Mouse (Mus musculus): Measurements from ENCODE around the gene Nrxn1.

Gene Nrxn1

GRCm38 (mm10) chr17:91093042-91093080 is at the start of gene Nrxn1:
TSS of gene Nrxn1 (minus strand) at chr17:91093071.
- no peak for DNase-seq

DNA sequence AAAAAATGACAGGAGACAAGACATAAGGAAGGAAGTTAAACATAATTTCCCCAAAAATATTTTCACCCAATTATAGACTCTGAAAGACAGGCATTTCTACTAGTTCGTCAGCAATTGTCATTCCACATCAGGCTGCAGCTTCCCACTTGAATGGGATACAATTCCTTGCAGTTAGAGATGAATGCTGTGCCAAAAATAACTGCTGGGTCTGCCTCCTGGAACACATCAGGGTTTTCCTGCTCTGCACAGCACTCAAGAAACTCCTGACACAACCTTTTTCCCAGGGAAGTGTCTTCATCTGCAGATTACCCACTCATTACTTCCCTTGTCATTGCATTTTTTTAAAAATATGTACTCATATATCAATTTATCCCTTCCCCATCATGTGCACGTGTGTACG is 44.0 kb upstream of the Nrxn1 start:
- DNase-seq: no peak

DNA sequence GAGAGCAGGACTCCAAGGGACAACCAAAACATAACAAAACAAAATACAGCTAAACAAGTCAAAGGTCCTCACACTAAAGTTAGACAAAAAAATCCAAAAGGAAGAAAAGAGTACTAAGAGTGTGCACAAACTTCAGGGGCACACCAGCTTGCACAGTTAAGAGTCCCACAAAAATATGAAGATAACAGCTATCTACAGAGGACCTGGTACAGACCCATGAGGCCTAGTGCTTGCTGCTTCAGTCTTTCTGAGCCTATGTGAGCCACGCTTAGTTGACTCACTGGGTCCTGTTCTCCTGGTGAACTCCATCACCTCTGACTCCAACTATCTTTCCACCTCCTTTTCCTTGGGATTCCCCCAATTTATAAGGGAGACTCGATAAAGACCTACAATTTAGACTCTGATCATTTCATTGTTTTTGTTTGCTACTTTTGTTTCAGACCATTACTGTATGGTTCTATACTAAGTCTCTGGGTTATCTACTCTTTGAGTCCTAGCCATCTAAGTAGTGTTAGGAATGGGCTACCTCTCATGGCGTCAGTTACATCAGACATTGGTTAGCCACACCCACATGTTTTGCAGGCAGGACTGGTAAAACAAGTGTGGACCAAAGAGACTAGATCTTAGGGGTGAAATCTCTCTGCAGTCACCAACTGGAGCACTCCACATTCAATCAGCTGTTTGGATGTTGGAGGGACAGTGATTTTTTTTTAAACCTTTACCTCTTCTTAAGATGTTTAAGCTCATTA is 20.2 kb upstream of the Nrxn1 start:
- DNase-seq: no peak

- DNase-seq: no peak
Observed at GRCm38 (mm10) chr17:91112085-91112484, 19.2 kb upstream of the Nrxn1 start.

GRCm38 (mm10) chr17:91093081-91093875 is 407 bp upstream of the Nrxn1 start:
- DNase-seq: no peak

DNA sequence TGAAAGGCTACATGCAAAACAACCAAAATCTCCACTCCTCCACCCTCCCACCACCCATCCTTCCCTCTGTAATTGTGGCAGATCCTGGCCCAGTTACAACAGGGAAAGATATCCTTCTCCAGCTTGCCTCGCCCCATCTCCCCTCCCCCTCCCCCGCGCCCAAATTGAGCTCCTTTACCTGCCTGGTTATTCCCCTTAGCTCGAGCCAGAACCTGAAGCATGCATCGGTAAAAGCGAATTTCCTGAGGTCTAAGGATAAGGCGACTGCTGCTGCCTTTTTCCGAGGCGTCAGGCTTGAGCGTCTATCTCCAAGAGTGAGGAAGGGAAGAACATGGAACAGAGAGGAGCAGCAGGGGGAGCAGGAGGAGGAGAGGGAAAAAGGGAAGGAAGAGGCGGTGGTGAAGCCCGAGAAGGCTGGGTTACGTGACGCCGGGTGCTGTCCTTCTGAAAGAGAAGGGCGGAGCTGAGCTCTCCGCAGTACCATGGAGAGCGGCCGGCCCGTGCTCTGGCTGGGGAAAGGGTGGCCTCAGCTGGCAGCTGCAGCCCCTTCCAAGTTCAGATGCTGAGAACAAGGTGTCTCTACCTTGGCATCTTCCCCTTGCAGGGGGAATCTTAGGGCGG is 340 bp downstream of the Nrxn1 start:
- no peak for DNase-seq

GRCm38 (mm10) chr17:91090631-91091030 is 2.2 kb downstream of the Nrxn1 start:
- DNase-seq: no peak

GRCm38 (mm10) chr17:91088991-91089390 is 3.9 kb downstream of the Nrxn1 start:
- no peak for DNase-seq

DNA sequence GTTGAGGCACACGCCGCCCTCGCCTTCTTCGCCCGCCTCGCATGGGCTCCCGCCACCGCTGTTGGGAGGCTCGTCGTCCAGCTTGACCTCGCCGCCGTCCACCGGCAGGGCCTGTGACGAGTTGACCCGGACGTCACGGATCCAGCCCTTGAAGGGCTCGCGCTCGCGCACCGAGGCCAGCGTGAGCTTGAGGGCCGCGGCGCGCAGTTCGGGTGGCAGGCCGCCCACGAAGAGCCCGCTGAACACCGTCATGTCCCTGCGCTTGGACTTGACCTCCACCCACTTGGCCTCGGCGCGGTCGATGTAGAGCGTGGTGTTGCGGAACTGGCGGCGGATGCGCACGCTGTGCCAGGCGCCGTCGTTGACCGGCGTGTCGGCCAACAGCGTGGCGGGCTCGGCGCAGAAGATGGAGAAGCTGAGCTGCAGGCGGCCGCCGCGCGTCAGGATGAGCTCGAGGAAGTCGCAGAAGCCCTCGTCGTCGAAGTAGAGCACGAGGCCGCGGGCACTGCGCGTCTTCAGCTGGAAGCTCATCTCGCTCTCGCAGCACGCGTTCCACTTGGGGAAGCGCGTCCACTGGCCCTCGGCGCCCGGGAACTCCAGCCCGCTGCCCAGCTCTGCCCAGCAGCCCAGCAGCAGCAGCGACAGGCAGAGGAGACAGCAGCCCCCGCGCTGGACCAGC is 4.7 kb downstream of the Nrxn1 start:
- no peak for DNase-seq

- no peak for DNase-seq
Observed at GRCm38 (mm10) chr17:91086412-91086811, 6.5 kb downstream of the Nrxn1 start.

DNA sequence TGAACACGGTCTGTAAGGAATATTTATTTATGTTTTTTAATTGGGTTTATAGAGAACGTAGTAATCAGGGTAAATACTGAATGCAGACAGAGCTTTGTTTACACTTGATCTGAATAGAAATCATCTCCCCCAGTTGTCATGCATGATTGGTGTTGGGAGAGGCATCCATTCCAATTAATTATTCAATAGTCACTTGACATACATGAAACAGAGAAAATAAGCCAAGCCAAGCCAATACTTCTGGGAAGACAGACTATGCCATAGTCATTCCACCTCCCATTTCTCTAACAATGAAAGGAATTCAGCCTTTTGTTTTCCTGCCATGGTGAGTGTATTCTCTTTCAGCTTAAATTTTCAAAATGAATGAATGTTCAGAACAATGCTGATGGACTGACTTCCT is 7.5 kb downstream of the Nrxn1 start:
- no peak for DNase-seq

DNA sequence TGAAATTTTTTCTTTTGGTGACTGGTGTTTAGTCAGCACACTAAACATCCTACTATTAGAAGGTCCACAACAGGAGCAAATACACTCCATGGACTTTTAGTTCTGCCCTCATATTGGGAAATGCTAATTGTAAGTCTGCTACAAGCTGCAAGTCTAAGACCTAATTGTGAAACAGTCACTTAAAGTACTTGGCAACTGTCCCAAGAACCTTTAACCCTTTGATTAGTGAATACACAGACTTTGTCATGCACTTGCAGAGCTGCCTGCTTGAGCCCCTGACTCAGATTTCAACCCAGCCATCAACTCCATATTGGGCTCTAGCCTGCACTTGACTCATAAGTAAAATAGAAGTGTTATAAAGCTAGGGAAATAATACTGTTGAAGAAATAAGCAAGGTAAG is 13.8 kb downstream of the Nrxn1 start:
- DNase-seq: no peak

DNA sequence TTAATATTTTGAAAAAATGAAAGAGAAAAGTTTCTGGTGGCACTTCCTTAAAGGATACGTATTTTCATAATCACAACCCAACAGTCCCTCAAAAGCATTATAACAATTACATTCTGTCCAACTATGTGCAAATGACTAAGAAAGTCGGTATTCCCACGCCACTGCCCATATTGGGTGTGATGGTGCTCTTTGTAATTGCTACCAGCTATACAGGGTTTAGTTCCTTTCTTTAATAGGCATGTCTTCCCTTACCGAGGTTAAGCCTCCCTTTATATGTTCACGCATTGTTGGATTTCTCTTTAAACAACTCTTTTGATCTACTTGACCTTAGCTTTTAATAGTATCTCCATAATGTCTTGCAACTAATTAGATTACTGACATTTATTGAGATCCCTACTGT is 18.1 kb downstream of the Nrxn1 start:
- no peak for DNase-seq

GRCm38 (mm10) chr17:91033466-91033865 is 59.4 kb downstream of the Nrxn1 start:
- no peak for DNase-seq

GRCm38 (mm10) chr17:91025061-91025623 is 67.7 kb downstream of the Nrxn1 start:
- DNase-seq: no peak

- no peak for DNase-seq
Observed at GRCm38 (mm10) chr17:91007385-91008089, 85.3 kb downstream of the Nrxn1 start.

DNA sequence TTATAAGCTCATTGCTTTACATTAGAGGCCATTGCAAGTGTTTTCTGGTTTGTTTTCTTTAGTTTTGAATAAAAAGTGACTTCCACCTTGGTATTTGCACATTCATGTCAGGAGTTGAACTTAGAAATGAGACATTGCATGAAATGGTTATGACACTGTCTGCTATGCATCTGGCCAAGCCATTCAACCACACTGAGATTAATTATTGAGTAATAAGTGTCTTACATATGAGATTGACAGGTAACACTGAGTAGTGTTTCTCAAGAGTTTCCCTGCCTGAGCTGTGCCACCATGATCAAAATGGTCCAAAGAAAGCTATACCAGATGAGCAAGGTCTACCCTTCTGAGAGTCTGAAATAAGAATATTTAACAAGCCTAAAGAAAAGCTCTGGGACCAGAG is 92.5 kb downstream of the Nrxn1 start:
- DNase-seq: no peak

DNA sequence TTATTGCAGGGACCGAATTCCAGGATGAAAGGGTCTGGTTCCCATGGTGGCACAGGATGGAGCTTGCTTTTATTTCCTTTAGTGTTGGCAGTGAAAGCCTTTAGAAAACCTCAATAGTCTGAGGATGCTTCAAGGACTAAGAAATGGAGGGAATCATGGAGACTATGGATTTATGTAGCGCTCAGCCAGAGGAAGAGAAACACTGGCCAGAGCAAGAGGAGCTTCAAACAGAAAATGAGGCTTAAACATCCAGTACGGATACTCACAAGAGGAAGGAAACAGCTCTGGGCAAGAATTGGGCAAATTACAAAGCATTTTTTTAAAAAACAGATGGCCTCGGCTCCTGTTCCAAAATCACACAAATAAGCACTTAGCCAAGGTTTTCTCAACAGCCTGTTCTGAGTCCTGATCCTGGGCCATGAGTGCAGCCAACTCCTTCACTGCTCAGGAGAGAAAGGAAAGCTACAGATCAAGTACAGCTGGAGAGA is 93.2 kb downstream of the Nrxn1 start:
- DNase-seq: no peak

DNA sequence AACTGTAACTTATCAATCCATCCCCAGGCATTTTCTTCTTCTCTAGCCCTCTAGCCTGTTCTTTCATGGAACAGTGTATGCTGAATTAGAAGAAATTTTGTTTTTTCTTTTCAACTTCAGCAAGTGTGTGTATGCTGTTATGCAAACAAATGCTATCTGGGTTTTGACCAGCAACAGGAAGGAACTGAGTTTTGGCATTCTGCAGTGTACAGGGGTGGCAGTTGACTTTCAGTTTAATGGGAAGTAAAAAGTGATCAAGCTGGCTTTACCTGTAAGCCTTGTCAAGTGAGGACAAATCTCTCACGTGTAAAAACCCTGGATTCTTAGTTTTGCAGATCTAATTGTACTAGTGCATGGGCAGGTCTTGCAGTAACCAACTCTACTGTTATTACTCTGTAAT is 95.2 kb downstream of the Nrxn1 start:
- no peak for DNase-seq

DNA sequence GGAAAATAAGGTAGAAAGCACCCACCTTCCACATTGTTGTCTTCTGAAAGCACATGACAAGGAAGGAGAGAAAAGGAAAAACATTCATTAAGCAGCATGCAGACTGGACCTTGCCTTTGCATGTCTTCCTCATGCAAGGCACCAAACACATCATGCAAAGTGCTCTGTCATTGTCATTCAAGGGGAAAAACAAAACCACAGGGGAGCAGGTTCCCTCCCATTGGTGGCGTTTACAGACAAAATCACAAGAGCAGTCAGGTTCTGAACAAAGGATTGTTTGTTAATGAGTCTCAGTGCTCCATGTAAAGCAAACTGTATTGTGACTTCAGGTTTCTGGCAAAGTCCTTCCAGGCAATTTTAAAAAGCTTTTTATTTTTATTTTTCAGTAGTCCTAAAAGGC is 97.4 kb downstream of the Nrxn1 start:
- no peak for DNase-seq

DNA sequence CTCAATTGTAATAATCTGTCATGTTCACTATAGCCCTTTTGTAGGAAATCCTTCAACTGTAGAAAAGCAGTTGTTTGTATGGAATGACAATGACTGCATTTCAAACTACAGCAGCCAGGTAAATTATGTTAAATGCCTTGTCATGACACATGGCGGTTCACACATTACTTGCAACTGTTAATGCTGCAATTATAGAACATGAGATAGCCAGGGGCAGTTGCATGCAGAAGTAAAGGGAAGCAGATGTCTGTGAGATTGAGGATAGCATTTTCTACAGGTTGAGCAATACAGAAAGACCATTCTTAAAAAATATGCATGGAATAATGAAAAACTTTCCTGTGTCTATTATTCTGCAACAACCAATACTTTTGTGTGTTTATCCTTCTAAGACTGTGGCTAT is 98.6 kb downstream of the Nrxn1 start:
- no peak for DNase-seq

- DNase-seq: no peak
Observed at GRCm38 (mm10) chr17:90990747-90991146, 102.1 kb downstream of the Nrxn1 start.

All from thymus, adult 18-20 months (tissue).